In genomic region chr3:39053072-39053471, GRCm38 (mm10) we compare ENCODE assay signal across 14 mouse cellular contexts.
DNase-seq lines count a peak whose midpoint lies in the region; ATAC-seq lines count a peak whose summit lies in the region.
"Had no signal": no experiment of that assay in that cellular context is flagged by ENCODE, and none has a peak within 500 bp of the region (broad histone marks: within the 10 kb centered on the region; RNA-seq: fewer than 3 reads in every experiment).

No protein-coding gene starts in this region.

- peaks cover 11% of the 10 kb centered on the region; the same call in 1 of the 2 replicates for H3K4me1 ChIP-seq in midbrain, embryonic 13.5 days (replicated peaks)
- H3K4me1 ChIP-seq in midbrain, embryonic 10.5 days: peaks cover 1% of the 10 kb centered on the region; the same call in 1 of the 2 replicates
- H3K4me1 ChIP-seq in hindbrain, embryonic 13.5 days (replicated peaks): peaks cover 7% of the 10 kb centered on the region; the same call in 1 of the 2 replicates
- H3K4me1 ChIP-seq: embryonic facial prominence, embryonic 15.5 days; limb, embryonic 13.5 days had no signal

- no peaks in the 10 kb centered on the region for H3K27me3 ChIP-seq in midbrain, embryonic 13.5 days
- no peaks in the 10 kb centered on the region for H3K27me3 ChIP-seq in midbrain, embryonic 10.5 days (ENCODE audit: low read depth, poor library complexity, severe bottlenecking)
- no peaks in the 10 kb centered on the region for H3K27me3 ChIP-seq in hindbrain, embryonic 13.5 days
- H3K27me3 ChIP-seq: embryonic facial prominence, embryonic 15.5 days had no signal

- no peak overlapping the region for H3K4me2 ChIP-seq in midbrain, embryonic 13.5 days (replicated peaks)
- no peak overlapping the region for H3K4me2 ChIP-seq in hindbrain, embryonic 13.5 days
- H3K4me2 ChIP-seq: embryonic facial prominence, embryonic 15.5 days; limb, embryonic 13.5 days had no signal

- no peaks in the 10 kb centered on the region for H3K36me3 ChIP-seq in midbrain, embryonic 13.5 days
- no peaks in the 10 kb centered on the region for H3K36me3 ChIP-seq in midbrain, embryonic 10.5 days
- no peaks in the 10 kb centered on the region for H3K36me3 ChIP-seq in hindbrain, embryonic 13.5 days
- H3K36me3 ChIP-seq: embryonic facial prominence, embryonic 15.5 days; G1E; limb, embryonic 13.5 days had no signal

- peak; percentile 78 to 82 for DNase-seq in cerebellum, postnatal 10 days
- no peak for DNase-seq in cerebellum, adult 9-11 months
- DNase-seq in midbrain, embryonic 10.5 days (ENCODE audit: low spot score): no peak
- DNase-seq in retina, embryonic 14.5 days (ENCODE audit: low spot score): peak; percentile 89
- no peak for DNase-seq in layer of hippocampus, adult 18-20 months (ENCODE audit: low spot score in 2 of 2)
- no peak for DNase-seq in thymus, postnatal 4 days
- DNase-seq: lung, adult 2 months had no signal

- no peak overlapping the region for H3K27ac ChIP-seq in midbrain, embryonic 13.5 days
- no peak overlapping the region for H3K27ac ChIP-seq in midbrain, embryonic 10.5 days (replicated peaks)
- H3K27ac ChIP-seq in hindbrain, embryonic 13.5 days: no peak overlapping the region
- H3K27ac ChIP-seq: embryonic facial prominence, embryonic 15.5 days; layer of hippocampus, adult 2 months; limb, embryonic 13.5 days had no signal

- 44% methylated on average over 6 of the region's 6 CpGs for WGBS in midbrain, embryonic 13.5 days
- 77% methylated on average over 6 of the region's 6 CpGs for WGBS in midbrain, embryonic 10.5 days
- WGBS in hindbrain, embryonic 13.5 days: 21% methylated on average over 6 of the region's 6 CpGs

- H3K9me3 ChIP-seq in midbrain, embryonic 13.5 days: no peaks in the 10 kb centered on the region
- no peaks in the 10 kb centered on the region for H3K9me3 ChIP-seq in midbrain, embryonic 10.5 days (replicated peaks)
- no peaks in the 10 kb centered on the region for H3K9me3 ChIP-seq in hindbrain, embryonic 13.5 days
- H3K9me3 ChIP-seq: embryonic facial prominence, embryonic 15.5 days; limb, embryonic 13.5 days had no signal

- H3K4me3 ChIP-seq in midbrain, embryonic 13.5 days (replicated peaks): no peak overlapping the region
- H3K4me3 ChIP-seq in midbrain, embryonic 10.5 days: no peak overlapping the region
- H3K4me3 ChIP-seq in hindbrain, embryonic 13.5 days: no peak overlapping the region
- H3K4me3 ChIP-seq: embryonic facial prominence, embryonic 15.5 days; layer of hippocampus, adult 2 months; limb, embryonic 13.5 days had no signal

- H3K9ac ChIP-seq in midbrain, embryonic 13.5 days (replicated peaks): no peak overlapping the region
- H3K9ac ChIP-seq in hindbrain, embryonic 13.5 days: no peak overlapping the region
- H3K9ac ChIP-seq: embryonic facial prominence, embryonic 15.5 days; limb, embryonic 13.5 days had no signal

- ATAC-seq in midbrain, embryonic 13.5 days: peak; percentile 79; the same call in 1 of the 2 replicates
- ATAC-seq in hindbrain, embryonic 13.5 days (ENCODE audit: low FRiP score): peak; percentile 85
- ATAC-seq: intestine, postnatal 0 days had no signal

Comparison
In these comparisons a context has a peak if more than half of its experiments do, and no peak if none do; other contexts are left out.
1. DNase-seq: peak in cerebellum, postnatal 10 days (2 of 2) and retina, embryonic 14.5 days (single experiment); none in cerebellum, adult 9-11 months (single experiment), midbrain, embryonic 10.5 days (single experiment), layer of hippocampus, adult 18-20 months (0 of 2) and thymus, postnatal 4 days (single experiment).